Mouse (Mus musculus): ENCODE measurements at regions not wholly inside any gene's neighbourhood (a gene's known extent, or its start where the extent isn't known, plus 50 kb on each side); places are given as distances from the start of the nearest gene placed in this dataset.

DNA sequence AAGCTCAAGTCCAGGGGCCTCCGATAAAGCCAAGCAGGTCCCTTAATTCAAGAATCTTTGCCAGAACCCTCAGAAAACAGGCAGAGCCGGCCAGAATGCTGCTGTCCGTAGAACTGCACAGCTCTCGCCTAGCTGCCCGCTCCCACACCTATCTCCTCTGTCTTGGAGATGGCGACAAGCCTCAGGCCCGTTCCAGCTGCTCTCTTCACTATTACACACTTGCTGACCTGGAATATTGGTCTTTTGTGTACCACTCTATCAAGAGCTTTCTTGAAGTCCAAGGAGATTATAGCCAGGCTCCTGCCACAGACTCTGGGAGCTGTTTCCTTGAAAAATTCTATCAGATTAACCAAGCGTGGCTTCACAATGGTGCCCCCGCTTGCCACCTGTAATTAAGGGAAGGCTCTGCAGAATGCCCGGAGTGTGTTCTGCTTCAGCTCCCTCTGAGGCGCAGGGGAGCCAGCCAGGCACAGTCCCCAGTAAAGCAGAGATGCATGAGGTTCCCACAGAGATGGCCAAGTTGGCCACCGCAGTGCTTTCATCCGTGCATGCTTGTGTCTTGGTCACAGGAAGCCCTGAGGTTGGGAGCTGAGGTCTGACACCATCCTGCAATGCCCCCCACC lies 496.8 kb downstream of the Cdh26 start:
- 80% methylated on average over 13 of the region's 13 CpGs for WGBS
- Histone ChIP-seq H3K9ac (replicated peaks) (no peak overlapping the region), H3K36me3 (no peaks in the 10 kb centered on the region), H3K27me3 (no peaks in the 10 kb centered on the region), H3K4me1 (replicated peaks) (no peaks in the 10 kb centered on the region), H3K27ac (no peak overlapping the region), H3K9me3 (no peaks in the 10 kb centered on the region), H3K4me3 (replicated peaks) (no peak overlapping the region), H3K4me2 (no peak overlapping the region)
- no peak for ATAC-seq (ENCODE audit: insufficient number of reproducible peaks, insufficient read depth, low FRiP score, low TSS enrichment, low read depth)

DNA sequence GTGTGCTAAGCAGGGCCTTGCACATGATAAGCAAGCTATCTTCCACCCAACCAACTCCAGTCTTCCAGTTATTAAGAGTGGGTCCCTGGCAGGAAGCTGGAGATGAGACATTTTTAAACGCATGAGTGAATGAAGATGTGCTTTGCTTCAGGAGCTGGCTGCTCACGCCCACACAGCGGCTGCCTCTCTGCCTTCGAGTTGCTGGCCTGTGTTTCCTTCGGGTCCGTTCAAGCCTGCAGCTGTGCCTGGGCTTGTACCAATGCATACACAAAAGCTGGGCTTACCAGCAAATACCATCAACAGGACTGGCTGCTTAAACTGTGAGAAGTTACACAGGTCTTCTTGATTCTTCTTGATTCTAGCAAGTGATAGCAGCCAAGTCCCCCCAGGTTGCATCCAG lies 498.7 kb downstream of the Cdh26 start:
- no peak for ATAC-seq (ENCODE audit: insufficient number of reproducible peaks, insufficient read depth, low FRiP score, low TSS enrichment, low read depth)
- H3K27me3 ChIP-seq = no peaks in the 10 kb centered on the region
- no peaks in the 10 kb centered on the region for H3K4me1 ChIP-seq (replicated peaks)
- H3K9me3 ChIP-seq = no peaks in the 10 kb centered on the region
- 80% methylated on average over 6 of the region's 6 CpGs for WGBS
- H3K4me3 ChIP-seq (replicated peaks) = no peak overlapping the region
- no peak overlapping the region for H3K27ac ChIP-seq
- H3K36me3 ChIP-seq = no peaks in the 10 kb centered on the region
- H3K4me2 ChIP-seq = no peak overlapping the region
- H3K9ac ChIP-seq (replicated peaks) = no peak overlapping the region

DNA sequence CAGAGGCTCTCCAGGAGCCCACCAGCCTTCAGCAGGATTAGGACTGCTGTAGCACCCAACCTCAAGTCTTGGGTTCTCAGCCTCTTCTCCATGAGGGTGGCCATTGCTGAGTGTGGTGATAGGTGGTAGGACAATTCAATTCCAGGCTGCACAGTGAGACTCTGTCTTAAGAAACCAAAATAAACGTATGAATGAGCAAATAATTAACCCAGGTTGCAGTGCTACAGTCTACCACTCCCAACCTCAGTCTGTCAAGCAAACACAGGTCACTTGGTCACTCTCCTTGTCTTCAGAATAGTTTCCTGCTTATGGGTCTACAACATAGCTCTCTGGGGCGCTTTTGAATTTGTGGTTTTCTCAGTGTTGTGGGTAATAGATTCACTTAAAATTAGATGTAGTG lies 499.8 kb downstream of the Cdh26 start:
- Histone ChIP-seq H3K4me3 (replicated peaks) (no peak overlapping the region), H3K27ac (no peak overlapping the region), H3K4me1 (replicated peaks) (no peaks in the 10 kb centered on the region), H3K9ac (replicated peaks) (no peak overlapping the region), H3K9me3 (no peaks in the 10 kb centered on the region), H3K27me3 (no peaks in the 10 kb centered on the region), H3K4me2 (no peak overlapping the region), H3K36me3 (no peaks in the 10 kb centered on the region)
- no peak for ATAC-seq (ENCODE audit: insufficient number of reproducible peaks, insufficient read depth, low FRiP score, low TSS enrichment, low read depth)
- WGBS = 69% methylated on average over 2 of the region's 2 CpGs

DNA sequence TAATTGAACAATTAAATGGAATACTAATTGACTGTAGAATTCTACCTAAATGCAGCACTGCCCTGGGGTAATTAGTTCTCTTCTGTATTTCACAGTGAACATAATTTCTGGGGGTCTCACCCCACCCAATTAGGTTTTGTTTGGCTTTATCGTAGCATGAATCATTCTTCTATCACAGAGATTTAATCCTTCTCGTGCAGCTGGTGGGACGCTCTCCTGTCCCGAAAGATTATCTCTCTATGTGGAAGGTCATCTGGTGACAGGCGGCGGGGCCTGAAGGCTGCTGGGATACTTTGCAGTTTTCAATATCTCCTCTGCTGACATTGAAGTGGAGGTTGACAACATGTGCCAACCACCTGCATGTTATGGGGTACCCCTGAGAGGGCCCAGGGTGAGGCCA lies 493.8 kb upstream of the Cdh4 start:
- H3K4me1 ChIP-seq (replicated peaks) = peaks cover 22% of the 10 kb centered on the region
- H3K4me2 ChIP-seq = no peak overlapping the region
- H3K9me3 ChIP-seq = no peaks in the 10 kb centered on the region
- ATAC-seq (ENCODE audit: insufficient number of reproducible peaks, insufficient read depth, low FRiP score, low TSS enrichment, low read depth) = no peak
- H3K27ac ChIP-seq = no peak overlapping the region
- no peak overlapping the region for H3K4me3 ChIP-seq (replicated peaks)
- H3K27me3 ChIP-seq = no peaks in the 10 kb centered on the region
- WGBS = 80% methylated on average over 6 of the region's 6 CpGs
- no peaks in the 10 kb centered on the region for H3K36me3 ChIP-seq
- no peak overlapping the region for H3K9ac ChIP-seq (replicated peaks)

DNA sequence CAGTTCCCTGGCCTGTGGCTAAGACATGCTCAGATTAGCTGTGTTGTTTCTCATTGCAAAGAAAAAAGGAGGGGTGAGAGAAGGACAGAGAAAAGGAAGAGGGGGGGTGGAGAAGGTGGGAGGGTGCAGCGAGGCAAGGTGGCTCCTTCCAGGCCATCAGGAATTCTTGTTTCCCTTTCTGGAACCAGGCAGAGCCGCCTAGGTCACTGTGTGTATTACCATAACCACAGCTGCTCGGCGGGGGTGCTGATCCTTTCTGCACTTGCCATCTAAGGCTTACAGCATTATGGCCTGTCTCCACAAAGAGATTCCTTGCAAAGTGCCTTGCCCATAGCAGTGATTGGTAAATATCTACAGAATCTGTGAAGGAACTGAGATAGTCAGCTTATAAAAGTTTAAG lies 493.1 kb upstream of the Cdh4 start:
- peaks cover 22% of the 10 kb centered on the region for H3K4me1 ChIP-seq (replicated peaks)
- H3K27ac ChIP-seq = no peak overlapping the region
- 23% methylated on average over 4 of the region's 4 CpGs for WGBS
- H3K27me3 ChIP-seq = no peaks in the 10 kb centered on the region
- H3K4me2 ChIP-seq = no peak overlapping the region
- H3K9ac ChIP-seq (replicated peaks) = no peak overlapping the region
- no peak for ATAC-seq (ENCODE audit: insufficient number of reproducible peaks, insufficient read depth, low FRiP score, low TSS enrichment, low read depth)
- H3K36me3 ChIP-seq = no peaks in the 10 kb centered on the region
- no peak overlapping the region for H3K4me3 ChIP-seq (replicated peaks)
- H3K9me3 ChIP-seq = no peaks in the 10 kb centered on the region

DNA sequence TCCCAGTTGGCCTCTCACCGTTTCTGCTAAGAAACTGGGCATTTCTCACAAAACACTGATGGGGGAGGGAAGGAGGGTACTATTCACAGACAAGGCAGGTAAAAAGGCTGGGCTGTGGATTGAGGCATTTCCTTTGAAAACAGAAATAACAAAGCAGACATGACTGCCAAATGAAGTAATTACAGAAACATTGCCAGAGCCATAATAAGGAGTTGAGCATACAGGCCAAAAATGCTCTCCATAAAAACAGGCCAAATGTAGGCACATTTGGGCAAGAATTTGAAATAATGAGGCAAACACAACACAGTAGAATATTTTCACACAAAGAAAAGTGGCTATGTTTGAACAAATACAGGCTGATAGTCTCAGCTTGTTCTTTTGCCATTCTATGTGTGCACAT lies 491.9 kb upstream of the Cdh4 start:
- 31% methylated on average over 1 of the region's 1 CpGs for WGBS
- H3K4me2 ChIP-seq = no peak overlapping the region
- H3K9me3 ChIP-seq = no peaks in the 10 kb centered on the region
- no peak overlapping the region for H3K9ac ChIP-seq (replicated peaks)
- no peaks in the 10 kb centered on the region for H3K36me3 ChIP-seq
- no peaks in the 10 kb centered on the region for H3K27me3 ChIP-seq
- 0 out of 2 replicates have a peak overlapping the region, but pooled peaks have one; percentile 53 for H3K27ac ChIP-seq
- no peak for ATAC-seq (ENCODE audit: insufficient number of reproducible peaks, insufficient read depth, low FRiP score, low TSS enrichment, low read depth)
- H3K4me1 ChIP-seq (replicated peaks) = peaks cover 26% of the 10 kb centered on the region
- H3K4me3 ChIP-seq (replicated peaks) = no peak overlapping the region

DNA sequence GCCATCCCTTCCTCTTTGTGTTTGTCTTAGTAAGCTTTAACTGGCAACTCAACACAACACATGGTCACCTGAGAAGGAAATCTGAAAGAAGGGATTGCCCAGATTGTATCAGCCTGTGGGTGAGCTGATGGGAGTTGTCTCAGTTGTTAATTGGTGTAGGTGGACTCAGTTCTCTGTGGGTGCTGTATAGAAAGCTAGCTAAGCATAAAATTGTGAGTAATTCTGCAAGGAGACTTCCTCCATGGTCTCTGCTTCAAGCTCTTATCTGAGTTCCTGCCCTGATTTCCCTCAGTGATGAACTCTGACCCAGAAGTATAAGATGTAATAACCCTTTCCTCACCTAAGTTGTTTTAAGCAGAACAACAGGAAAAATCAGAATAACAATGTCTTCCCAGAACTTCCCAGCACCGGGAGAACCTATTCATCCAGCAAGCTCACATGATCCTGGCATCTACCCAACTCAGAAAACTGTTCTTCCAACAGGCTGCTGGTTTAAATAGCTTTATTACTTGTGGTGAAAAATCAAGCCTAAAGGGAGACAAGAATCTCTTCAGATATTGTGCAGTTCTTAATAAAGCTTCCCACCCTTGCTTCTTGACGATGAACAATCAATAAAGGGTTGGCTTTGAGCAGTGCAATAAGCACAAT lies 487.7 kb upstream of the Cdh4 start:
- ATAC-seq (ENCODE audit: insufficient number of reproducible peaks, insufficient read depth, low FRiP score, low TSS enrichment, low read depth) = no peak
- Histone ChIP-seq H3K36me3 (no peaks in the 10 kb centered on the region), H3K9ac (replicated peaks) (no peak overlapping the region), H3K4me2 (no peak overlapping the region), H3K4me3 (replicated peaks) (no peak overlapping the region), H3K4me1 (replicated peaks) (peaks cover 19% of the 10 kb centered on the region), H3K27ac (no peak overlapping the region), H3K9me3 (no peaks in the 10 kb centered on the region), H3K27me3 (no peaks in the 10 kb centered on the region)
- 76% methylated on average over 2 of the region's 2 CpGs for WGBS

DNA sequence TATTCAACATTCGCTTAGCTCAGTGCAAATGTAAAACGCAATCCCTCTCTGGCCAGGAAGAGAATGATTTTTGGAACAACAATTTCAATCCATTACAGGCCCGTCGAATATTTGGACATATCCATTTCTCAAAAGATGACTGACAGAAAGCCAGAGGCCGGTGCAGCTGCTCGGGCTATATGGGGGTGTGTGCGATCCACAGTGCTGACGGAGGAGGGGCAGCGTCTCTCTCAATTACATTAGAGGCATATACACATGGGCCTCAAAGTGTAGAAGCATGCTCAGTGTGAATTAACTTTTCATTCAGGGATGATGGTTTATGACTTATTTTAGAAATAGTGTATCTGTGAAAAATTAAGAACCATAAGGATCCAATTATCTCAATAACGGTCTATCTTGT lies 483.4 kb upstream of the Cdh4 start:
- ATAC-seq (ENCODE audit: insufficient number of reproducible peaks, insufficient read depth, low FRiP score, low TSS enrichment, low read depth) = no peak
- H3K9me3 ChIP-seq = no peaks in the 10 kb centered on the region
- H3K4me1 ChIP-seq (replicated peaks) = peaks cover 19% of the 10 kb centered on the region

DNA sequence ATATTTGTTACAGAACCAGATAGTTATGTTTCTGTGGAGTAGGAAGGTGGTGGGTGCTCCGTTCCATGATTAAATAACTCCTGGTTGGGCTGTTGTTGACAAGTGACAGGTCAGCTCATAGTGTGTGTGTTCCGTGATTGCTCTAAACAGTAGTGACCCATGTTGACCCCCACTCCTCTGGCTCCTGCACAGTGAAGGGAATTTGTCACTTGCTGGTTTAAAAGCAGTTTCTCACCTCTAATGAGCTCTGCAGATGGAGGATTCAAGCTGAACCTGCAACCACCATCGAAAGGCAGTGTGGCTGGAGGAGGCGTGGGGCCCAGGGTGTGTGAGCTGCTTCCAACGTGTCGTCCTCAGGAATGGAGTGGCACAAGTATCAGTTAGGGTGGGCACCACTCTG lies 482.6 kb upstream of the Cdh4 start:
- H3K4me1 ChIP-seq (replicated peaks) = peaks cover 19% of the 10 kb centered on the region
- H3K27me3 ChIP-seq = no peaks in the 10 kb centered on the region
- WGBS = 14% methylated on average over 6 of the region's 6 CpGs
- peak overlapping the region; percentile 18; the same call in 1 of the 2 replicates for H3K27ac ChIP-seq
- H3K36me3 ChIP-seq = no peaks in the 10 kb centered on the region
- H3K4me2 ChIP-seq = no peak overlapping the region
- ATAC-seq (ENCODE audit: insufficient number of reproducible peaks, insufficient read depth, low FRiP score, low TSS enrichment, low read depth) = no peak
- H3K9me3 ChIP-seq = no peaks in the 10 kb centered on the region
- no peak overlapping the region for H3K4me3 ChIP-seq (replicated peaks)
- no peak overlapping the region for H3K9ac ChIP-seq (replicated peaks)

More for the DNA sequence above, 483.4 kb upstream of the Cdh4 start:
- Histone ChIP-seq H3K4me2 (no peak overlapping the region), H3K4me3 (replicated peaks) (no peak overlapping the region), H3K9ac (replicated peaks) (no peak overlapping the region), H3K27me3 (no peaks in the 10 kb centered on the region), H3K36me3 (no peaks in the 10 kb centered on the region), H3K27ac (peak overlapping the region; percentile 23; the same call in 1 of the 2 replicates)
- 54% methylated on average over 10 of the region's 10 CpGs for WGBS

DNA sequence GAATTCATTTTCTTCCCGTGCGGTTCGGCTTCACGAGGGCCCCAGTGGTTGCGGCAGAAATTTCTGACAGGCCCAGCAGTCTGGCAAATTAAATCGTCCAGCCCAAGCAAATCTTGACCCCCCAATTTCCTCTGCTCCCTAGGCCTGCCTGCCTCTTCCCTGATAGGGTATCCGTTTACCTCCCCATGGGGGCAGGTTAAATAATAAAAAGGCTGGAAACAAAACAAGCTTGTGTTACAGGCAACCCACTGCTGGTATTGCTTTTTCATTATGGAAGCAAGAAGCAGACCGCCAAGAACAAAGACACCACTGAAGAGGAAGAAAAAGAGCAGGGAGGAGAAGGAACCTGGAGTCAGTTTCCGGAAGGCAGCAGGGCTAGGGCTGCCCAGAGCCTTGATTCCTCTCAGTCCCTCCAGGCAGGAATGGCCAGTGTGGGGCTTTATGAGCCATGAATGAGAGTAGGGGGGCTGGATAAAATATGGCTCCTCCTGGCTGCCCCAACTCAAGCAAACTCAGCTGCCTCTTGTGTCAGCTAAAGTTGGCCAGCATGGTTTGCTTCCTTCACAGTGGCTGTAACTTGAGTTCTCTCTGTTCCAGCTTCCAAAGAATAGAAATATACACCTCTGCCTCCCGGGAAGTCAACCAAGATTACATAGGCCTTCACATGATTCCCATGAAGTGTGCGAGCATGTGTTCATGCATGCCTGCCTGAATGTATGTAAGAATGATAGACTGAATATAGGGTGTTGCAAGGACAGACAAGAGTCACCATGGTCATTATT lies 474.5 kb upstream of the Cdh4 start:
- 36% methylated on average over 11 of the region's 11 CpGs for whole genome bisulfite sequencing
- H3K4me1 ChIP-seq (replicated peaks) = peaks cover 35% of the 10 kb centered on the region
- no peaks in the 10 kb centered on the region for H3K27me3 ChIP-seq
- H3K36me3 ChIP-seq = no peaks in the 10 kb centered on the region
- no peak overlapping the region for H3K4me2 ChIP-seq
- H3K9ac ChIP-seq (replicated peaks) = no peak overlapping the region
- H3K27ac ChIP-seq = peak overlapping the region; percentile 92
- peak; percentile 87 for ATAC-seq (ENCODE audit: insufficient number of reproducible peaks, insufficient read depth, low FRiP score, low TSS enrichment, low read depth)
- H3K4me3 ChIP-seq (replicated peaks) = no peak overlapping the region
- no peaks in the 10 kb centered on the region for H3K9me3 ChIP-seq

DNA sequence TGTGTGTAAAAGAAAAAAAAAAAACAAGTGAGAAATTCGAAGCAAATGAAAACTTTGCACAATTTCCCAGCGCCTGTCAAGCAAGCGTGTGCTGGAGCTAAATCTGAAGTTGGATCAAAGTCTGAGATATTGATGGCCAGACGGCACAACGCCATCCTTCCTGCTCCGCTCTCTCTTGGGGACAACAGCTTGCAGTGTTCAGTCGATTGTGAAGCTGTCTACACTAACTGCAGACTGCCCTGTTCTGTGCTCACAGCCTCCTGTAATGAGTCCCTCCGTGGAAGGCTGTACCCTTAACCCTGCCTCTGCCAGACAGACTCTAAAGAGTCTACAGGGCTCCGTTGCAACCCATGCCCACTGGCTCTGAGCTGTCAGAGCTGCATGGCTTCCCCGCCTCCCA lies 472.5 kb upstream of the Cdh4 start:
- 71% methylated on average over 10 of the region's 10 CpGs for WGBS
- Histone ChIP-seq H3K9ac (replicated peaks) (no peak overlapping the region), H3K4me3 (replicated peaks) (no peak overlapping the region), H3K9me3 (no peaks in the 10 kb centered on the region), H3K27ac (no peak overlapping the region), H3K27me3 (no peaks in the 10 kb centered on the region), H3K4me2 (no peak overlapping the region), H3K4me1 (replicated peaks) (peaks cover 35% of the 10 kb centered on the region), H3K36me3 (no peaks in the 10 kb centered on the region)
- ATAC-seq (ENCODE audit: insufficient number of reproducible peaks, insufficient read depth, low FRiP score, low TSS enrichment, low read depth) = no peak

Data from limb, embryonic 12.5 days (tissue).